Mouse (Mus musculus): ENCODE measurements around the gene Ahctf1.

The Ahctf1 gene

DNA sequence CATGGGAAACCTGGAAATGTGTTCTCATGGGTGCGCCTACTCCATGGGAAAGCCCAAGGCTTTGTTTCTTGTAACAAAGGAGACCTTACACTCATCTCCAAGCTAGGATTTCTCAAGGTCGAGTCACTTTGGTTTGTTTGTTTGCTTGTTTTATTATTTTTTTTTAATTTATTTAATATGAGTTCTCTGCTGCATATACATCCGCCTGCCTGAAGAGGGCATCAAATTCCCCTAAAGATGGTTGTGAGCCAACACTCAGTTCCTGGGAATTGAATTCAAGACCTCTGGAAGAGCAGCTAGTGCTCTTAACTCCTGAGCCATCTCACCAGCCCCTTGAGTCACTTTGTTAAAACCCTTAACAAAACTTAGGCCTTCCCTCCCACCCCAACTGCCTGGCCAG lies 90.1 kb downstream of the Ahctf1 start:
- DNase-seq (ENCODE audit: low spot score) = no peak

GRCm38 (mm10) chr1:179712658-179713057 lies 90.8 kb downstream of the Ahctf1 start:
- no peak for DNase-seq (ENCODE audit: low spot score)

- DNase-seq (ENCODE audit: low spot score) = no peak
Observed at GRCm38 (mm10) chr1:179710739-179711138, 92.7 kb downstream of the Ahctf1 start.

DNA sequence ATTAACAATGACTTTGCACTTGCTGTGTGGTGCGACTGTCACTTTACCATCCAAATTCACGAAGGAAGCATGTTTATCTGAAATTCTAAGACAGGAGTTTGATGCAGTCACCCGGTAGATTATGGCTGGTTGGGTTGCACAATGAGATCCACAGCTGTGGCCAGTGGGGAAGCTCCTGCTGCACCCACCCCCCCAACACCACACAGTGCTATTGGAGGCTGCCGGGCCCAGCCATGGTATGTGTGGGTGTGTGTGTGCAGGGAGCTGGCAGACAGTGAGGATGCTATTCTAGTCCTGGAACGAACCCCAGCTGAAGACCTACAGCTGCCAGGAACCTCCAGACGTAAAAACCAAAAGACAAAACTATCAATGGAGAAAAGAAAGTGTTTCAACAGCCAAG lies 94.1 kb downstream of the Ahctf1 start:
- DNase-seq (ENCODE audit: low spot score) = no peak

- DNase-seq (ENCODE audit: low spot score) = no peak
Observed at GRCm38 (mm10) chr1:179705154-179705553, 98.3 kb downstream of the Ahctf1 start.

GRCm38 (mm10) chr1:179704150-179704549 lies 99.3 kb downstream of the Ahctf1 start:
- DNase-seq (ENCODE audit: low spot score) = no peak
